Mouse (Mus musculus) forebrain, postnatal 0 days (tissue): ENCODE data around the gene Cd320. TPM values are rescaled to one million over a fixed set of nuclear protein-coding genes. Genes with fewer than 3 reads are reported as not detected.
"Not testable (repeated sequence)": the region's sequence is repeated elsewhere in the genome, so short reads cannot be mapped to it uniquely, and the experiment has no call there.

Experiments
- ATAC-seq: fragments of 200-750 bp; cut with Nextera tagmentation; 2 replicates; pipeline ENCODE4 v1.8.0; 2017; ENCODE audit warnings: mild to moderate bottlenecking, moderate library complexity
- DNase-seq: peaks from one replicate; pipeline ENCODE4 v3.0.0-alpha.2; 2015
- H3K27ac ChIP-seq: fragments of 300-500 bp; sonication (generic); 2 replicates; pipeline ENCODE4 v1.5.1; 2014; ENCODE audit warnings: low read depth, mild to moderate bottlenecking, antibody characterized with exemption, low read length, moderate library complexity, mixed read lengths
- H3K27me3 ChIP-seq: fragments of 300-500 bp; sonication (generic); 2 replicates; pipeline ENCODE4 v1.6.1; 2014; ENCODE audit warnings: mild to moderate bottlenecking, low read length, mixed read lengths; ENCODE audit not compliant: insufficient read depth
- H3K36me3 ChIP-seq: fragments of 300-500 bp; sonication (generic); 2 replicates; pipeline ENCODE4 v1.6.1; 2014; ENCODE audit warnings: mild to moderate bottlenecking, moderate library complexity; ENCODE audit not compliant: insufficient read depth
- H3K4me1 ChIP-seq: fragments of 300-500 bp; sonication (generic); 2 replicates; pipeline ENCODE4 v1.6.1; 2014; ENCODE audit warnings: antibody characterized with exemption; ENCODE audit not compliant: insufficient read depth
- H3K4me2 ChIP-seq: fragments of 300-500 bp; sonication (generic); 2 replicates; pipeline ENCODE4 v1.6.1; 2014; ENCODE audit warnings: low read depth, mild to moderate bottlenecking, moderate library complexity
- H3K4me3 ChIP-seq: fragments of 300-500 bp; sonication (generic); 2 replicates; pipeline ENCODE4 v1.5.1; 2014; ENCODE audit warnings: low read depth, low read length, mixed read lengths
- H3K9ac ChIP-seq: fragments of 300-500 bp; sonication (generic); 2 replicates; pipeline ENCODE4 v1.6.1; 2014; ENCODE audit warnings: mild to moderate bottlenecking
- H3K9me3 ChIP-seq: fragments of 300-500 bp; sonication (generic); 2 replicates; pipeline ENCODE4 v1.6.1; 2016; ENCODE audit warnings: low read length
- CTCF ChIP-seq: sonication (generic); IDR thresholded peaks from 2 replicates; pipeline ENCODE4 v1.5.1; 2016; ENCODE audit warnings: antibody characterized with exemption, control low read depth, low read depth
- WGBS: fragments of 180-500 bp; shearing (Covaris S2); extraction: QIAGEN DNeasy Blood & Tissue Kit; methylation state at CpG from one replicate; pipeline ENCODE4 v1.1.7; 2014; 5-methylcytosine and 5-hydroxymethylcytosine counted together
- polyA plus RNA-seq: library from polyadenylated mRNA; unstranded; fragments of >200 nt; fragmentation: Nextera tagmentation; extraction: Ambion mirVana; gene quantifications from 2 replicates; pipeline ENCODE4 v1.2.1, GENCODE M21; 2015
- total RNA-seq: library from RNA; depleted of rRNA; stranded (reverse); fragments of >200 nt; gene quantifications from 2 replicates; pipeline ENCODE4 v1.2.3, GENCODE M21; 2014

Cd320 gene
- total and polyA plus RNA-seq, 2 experiments from 2014 or later: 17.2 to 50.3 TPM

- no peaks in the 10 kb centered on the region for H3K4me1 ChIP-seq
- H3K9me3 ChIP-seq: no peaks in the 10 kb centered on the region
- H3K4me3 ChIP-seq: no peak overlapping the region
- no peak overlapping the region for H3K9ac ChIP-seq
- TF ChIP-seq CTCF: no peak
- ATAC-seq (no peak), DNase-seq (no peak)
- no peaks in the 10 kb centered on the region for H3K27me3 ChIP-seq
- WGBS: 63% methylated on average over 4 of the region's 4 CpGs
- no peak overlapping the region for H3K4me2 ChIP-seq
- H3K36me3 ChIP-seq: no peaks in the 10 kb centered on the region
- H3K27ac ChIP-seq: no peak overlapping the region
Measured at GRCm38 (mm10) chr17:33857816-33858215, 14.9 kb downstream of the Cd320 start.

GRCm38 (mm10) chr17:33865330-33866030 lies 22.6 kb downstream of the Cd320 start:
- Histone ChIP-seq H3K36me3 (no peaks in the 10 kb centered on the region), H3K4me2 (no peak overlapping the region), H3K9ac (no peak overlapping the region), H3K27ac (no peak overlapping the region), H3K9me3 (no peaks in the 10 kb centered on the region), H3K4me1 (no peaks in the 10 kb centered on the region), H3K4me3 (no peak overlapping the region), H3K27me3 (no peaks in the 10 kb centered on the region)
- peak; percentile 44 for TF ChIP-seq CTCF
- 43% methylated on average over 9 of the region's 9 CpGs for WGBS
- ATAC-seq (no peak), DNase-seq (peak; percentile 2)

GRCm38 (mm10) chr17:33873537-33873936 lies 30.6 kb downstream of the Cd320 start, which contains the start of gene Gm7029:
Gene Gm7029, plus strand, starts transcription at chr17:33873837.
- ATAC-seq, DNase-seq, H3K4me3 ChIP-seq, H3K27me3 ChIP-seq, H3K36me3 ChIP-seq, H3K27ac ChIP-seq, H3K4me2 ChIP-seq, H3K9ac ChIP-seq, H3K4me1 ChIP-seq, H3K9me3 ChIP-seq: not testable (repeated sequence)
- 93% methylated on average over 4 of the region's 12 CpGs for WGBS

GRCm38 (mm10) chr17:33874411-33874810 lies 31.5 kb downstream of the Cd320 start:
- H3K4me2 ChIP-seq: no peak overlapping the region
- no peak overlapping the region for H3K4me3 ChIP-seq
- no peak overlapping the region for H3K27ac ChIP-seq
- H3K27me3 ChIP-seq: no peaks in the 10 kb centered on the region
- ATAC-seq (no peak), DNase-seq (no peak)
- 84% methylated on average over 11 of the region's 11 CpGs for WGBS
- no peak overlapping the region for H3K9ac ChIP-seq
- no peaks in the 10 kb centered on the region for H3K36me3 ChIP-seq
- TF ChIP-seq CTCF: no peak
- H3K9me3 ChIP-seq: no peaks in the 10 kb centered on the region
- H3K4me1 ChIP-seq: no peaks in the 10 kb centered on the region

- H3K4me1 ChIP-seq, H3K9ac ChIP-seq, ATAC-seq, H3K36me3 ChIP-seq, H3K4me2 ChIP-seq, H3K9me3 ChIP-seq, H3K27ac ChIP-seq, DNase-seq, H3K4me3 ChIP-seq, H3K27me3 ChIP-seq: not testable (repeated sequence)
- WGBS: 86% methylated on average over 5 of the region's 5 CpGs
- TF ChIP-seq CTCF: peak; percentile 11; the same call in 1 of the 2 replicates
Measured at GRCm38 (mm10) chr17:33875797-33876196, 32.9 kb downstream of the Cd320 start.

GRCm38 (mm10) chr17:33884320-33884719 lies 41.4 kb downstream of the Cd320 start:
- H3K9me3 ChIP-seq, ATAC-seq, H3K4me2 ChIP-seq, H3K27me3 ChIP-seq, H3K36me3 ChIP-seq, H3K4me3 ChIP-seq, DNase-seq, H3K4me1 ChIP-seq, H3K27ac ChIP-seq, H3K9ac ChIP-seq: not testable (repeated sequence)
- 95% methylated on average over 9 of the region's 11 CpGs for WGBS

GRCm38 (mm10) chr17:33887802-33888201 lies 44.9 kb downstream of the Cd320 start:
- DNase-seq: not testable (repeated sequence)

GRCm38 (mm10) chr17:33888230-33888629 lies 45.3 kb downstream of the Cd320 start:
- H3K9ac ChIP-seq, H3K4me1 ChIP-seq, H3K9me3 ChIP-seq, H3K27ac ChIP-seq, DNase-seq, H3K36me3 ChIP-seq, H3K4me2 ChIP-seq, H3K4me3 ChIP-seq, ATAC-seq, H3K27me3 ChIP-seq: not testable (repeated sequence)

More at GRCm38 (mm10) chr17:33887802-33888201, 44.9 kb downstream of the Cd320 start:
- H3K36me3 ChIP-seq, H3K9me3 ChIP-seq, H3K4me1 ChIP-seq, H3K27me3 ChIP-seq, H3K4me3 ChIP-seq, ATAC-seq, H3K27ac ChIP-seq, H3K9ac ChIP-seq, H3K4me2 ChIP-seq: not testable (repeated sequence)
- 83% methylated on average over 2 of the region's 2 CpGs for WGBS

GRCm38 (mm10) chr17:33889941-33890532 lies 47.1 kb downstream of the Cd320 start:
- Histone ChIP-seq H3K4me2 (peak overlapping the region; percentile 71), H3K4me3 (peak overlapping the region; percentile 44), H3K9ac (peak overlapping the region; percentile 6)
- not testable (repeated sequence) for ATAC-seq, H3K4me1 ChIP-seq, H3K27me3 ChIP-seq, H3K27ac ChIP-seq, H3K9me3 ChIP-seq, DNase-seq, H3K36me3 ChIP-seq
- 2% methylated on average over 44 of the region's 44 CpGs for WGBS
